Mouse (Mus musculus): ENCODE data around the gene Poc1a.

The Poc1a gene

GRCm38 (mm10) chr9:106394649-106395602 is 114.1 kb downstream of the Poc1a start:
- DNase-seq (ENCODE audit: extremely low read depth, low read depth, low spot score) = no peak

GRCm38 (mm10) chr9:106397733-106398132 is 116.9 kb downstream of the Poc1a start:
- no peak for DNase-seq (ENCODE audit: extremely low read depth, low read depth, low spot score)

GRCm38 (mm10) chr9:106398667-106399311 is 117.9 kb downstream of the Poc1a start:
- no peak for DNase-seq (ENCODE audit: extremely low read depth, low read depth, low spot score)

GRCm38 (mm10) chr9:106399808-106400207 is 118.9 kb downstream of the Poc1a start:
- DNase-seq (ENCODE audit: extremely low read depth, low read depth, low spot score) = no peak
